Mouse (Mus musculus) heart, embryonic 11.5 days (tissue): ENCODE results near the gene Psrc1. TPM values are rescaled to one million over a fixed set of nuclear protein-coding genes. Genes with fewer than 3 reads are reported as not detected.
A peak's percentile ranks its signal among the peaks of the same experiment; 100 is the strongest.

ENCODE experiments used
- ATAC-seq: fragments of 200-750 bp; cut with Nextera tagmentation; replicated peaks from 2 replicates; pipeline ENCODE4 v1.8.0; 2017; ENCODE audit warnings: moderate library complexity; ENCODE audit not compliant: insufficient number of reproducible peaks, low FRiP score, low TSS enrichment
- H3K27ac ChIP-seq: fragments of 300-500 bp; sonication (generic); 2 replicates; pipeline ENCODE4 v1.5.1; 2014; ENCODE audit warnings: mild to moderate bottlenecking, low read depth, low read length
- H3K27me3 ChIP-seq: fragments of 300-500 bp; sonication (generic); 2 replicates; pipeline ENCODE4 v1.6.1; 2014; ENCODE audit warnings: mild to moderate bottlenecking, low read length, mixed read lengths; ENCODE audit not compliant: control insufficient read depth, insufficient read depth
- H3K36me3 ChIP-seq: fragments of 300-500 bp; sonication (generic); 2 replicates; pipeline ENCODE4 v1.6.1; 2014; ENCODE audit warnings: mild to moderate bottlenecking, low read length, moderate library complexity, mixed read lengths; ENCODE audit not compliant: control insufficient read depth, insufficient read depth
- H3K4me1 ChIP-seq: fragments of 300-500 bp; sonication (generic); 2 replicates; pipeline ENCODE4 v1.6.1; 2014; ENCODE audit warnings: low read length; ENCODE audit not compliant: control insufficient read depth, insufficient read depth
- H3K4me2 ChIP-seq: fragments of 300-500 bp; sonication (generic); 2 replicates; pipeline ENCODE4 v1.6.1; 2014; ENCODE audit warnings: mild to moderate bottlenecking, moderate library complexity
- H3K4me3 ChIP-seq: fragments of 300-500 bp; sonication (generic); 2 replicates; pipeline ENCODE4 v1.5.1; 2014; ENCODE audit warnings: low read depth, low read length
- H3K9ac ChIP-seq: fragments of 300-500 bp; sonication (generic); 2 replicates; pipeline ENCODE4 v1.6.1; 2014; ENCODE audit warnings: mild to moderate bottlenecking, low read depth, low read length, moderate library complexity
- H3K9me3 ChIP-seq: fragments of 300-500 bp; sonication (generic); replicated peaks from 2 replicates; pipeline ENCODE4 v1.6.1; 2016; ENCODE audit warnings: low read length; ENCODE audit not compliant: control insufficient read depth
- WGBS: fragments of 180-500 bp; shearing (Covaris S2); extraction: QIAGEN DNeasy Blood & Tissue Kit; methylation state at CpG from one replicate; pipeline ENCODE4 v1.1.7; 2014; ENCODE audit not compliant: insufficient replicate concordance; 5-methylcytosine and 5-hydroxymethylcytosine counted together
- polyA plus RNA-seq: library from polyadenylated mRNA; unstranded; fragments of >200 nt; fragmentation: Nextera tagmentation; extraction: Ambion mirVana; gene quantifications from 2 replicates; pipeline ENCODE4 v1.2.1, GENCODE M21; 2014

The Psrc1 gene
- polyA plus RNA-seq, 1 experiment from 2014 or later = 28.9 TPM

GRCm38 (mm10) chr3:108423006-108423405 lies 39.4 kb downstream of the Psrc1 start:
- no peak for ATAC-seq
- no peaks in the 10 kb centered on the region for H3K9me3 ChIP-seq
- H3K4me1 ChIP-seq = peaks cover 9% of the 10 kb centered on the region
- H3K4me3 ChIP-seq = no peak overlapping the region
- H3K36me3 ChIP-seq = peaks cover 16% of the 10 kb centered on the region
- H3K4me2 ChIP-seq = no peak overlapping the region
- WGBS = 28% methylated on average over 6 of the region's 6 CpGs
- H3K27ac ChIP-seq = no peak overlapping the region
- no peak overlapping the region for H3K9ac ChIP-seq
- H3K27me3 ChIP-seq = peaks cover 5% of the 10 kb centered on the region; the same call in 1 of the 2 replicates

- Histone ChIP-seq H3K9ac (peak overlapping the region; percentile 23; the same call in 1 of the 2 replicates), H3K27ac (no peak overlapping the region), H3K4me2 (peak overlapping the region; percentile 55), H3K4me3 (no peak overlapping the region), H3K9me3 (no peaks in the 10 kb centered on the region), H3K4me1 (peaks cover 9% of the 10 kb centered on the region), H3K36me3 (peaks cover 23% of the 10 kb centered on the region), H3K27me3 (0 out of 2 replicates have a peak, but pooled peaks cover 3% of the 10 kb centered on the region)
- peak; percentile 55; the same call in 1 of the 2 replicates for ATAC-seq
- 21% methylated on average over 11 of the region's 11 CpGs for WGBS
Measured at GRCm38 (mm10) chr3:108423844-108424801, 40.5 kb downstream of the Psrc1 start.

- Histone ChIP-seq H3K27me3 (no peaks in the 10 kb centered on the region), H3K9me3 (no peaks in the 10 kb centered on the region), H3K36me3 (peaks cover 23% of the 10 kb centered on the region), H3K9ac (no peak overlapping the region), H3K4me1 (peaks cover 9% of the 10 kb centered on the region), H3K4me3 (no peak overlapping the region), H3K4me2 (no peak overlapping the region), H3K27ac (no peak overlapping the region)
- no peak for ATAC-seq
- WGBS = 82% methylated on average over 7 of the region's 7 CpGs
Measured at GRCm38 (mm10) chr3:108424944-108425623, 41.4 kb downstream of the Psrc1 start.

GRCm38 (mm10) chr3:108425624-108426018 lies 42.0 kb downstream of the Psrc1 start:
- no peak overlapping the region for H3K4me2 ChIP-seq
- no peak overlapping the region for H3K27ac ChIP-seq
- ATAC-seq = no peak
- H3K4me3 ChIP-seq = no peak overlapping the region
- WGBS = 85% methylated on average over 6 of the region's 6 CpGs
- no peak overlapping the region for H3K9ac ChIP-seq
- H3K9me3 ChIP-seq = no peaks in the 10 kb centered on the region
- H3K27me3 ChIP-seq = no peaks in the 10 kb centered on the region
- H3K4me1 ChIP-seq = peaks cover 9% of the 10 kb centered on the region
- peaks cover 23% of the 10 kb centered on the region for H3K36me3 ChIP-seq

GRCm38 (mm10) chr3:108432542-108433187 lies 49.0 kb downstream of the Psrc1 start:
- no peaks in the 10 kb centered on the region for H3K4me1 ChIP-seq
- H3K4me3 ChIP-seq = no peak overlapping the region
- H3K4me2 ChIP-seq = no peak overlapping the region
- H3K36me3 ChIP-seq = peaks cover 36% of the 10 kb centered on the region
- no peak overlapping the region for H3K9ac ChIP-seq
- ATAC-seq = no peak
- no peak overlapping the region for H3K27ac ChIP-seq
- 90% methylated on average over 13 of the region's 13 CpGs for WGBS
- H3K27me3 ChIP-seq = no peaks in the 10 kb centered on the region
- no peaks in the 10 kb centered on the region for H3K9me3 ChIP-seq

GRCm38 (mm10) chr3:108433188-108433880 lies 49.7 kb downstream of the Psrc1 start:
- H3K36me3 ChIP-seq = peaks cover 33% of the 10 kb centered on the region

GRCm38 (mm10) chr3:108433881-108434495 lies 50.3 kb downstream of the Psrc1 start:
- Histone ChIP-seq H3K27ac (no peak overlapping the region), H3K9ac (no peak overlapping the region), H3K4me1 (no peaks in the 10 kb centered on the region), H3K4me2 (no peak overlapping the region), H3K9me3 (no peaks in the 10 kb centered on the region), H3K27me3 (no peaks in the 10 kb centered on the region), H3K4me3 (no peak overlapping the region), H3K36me3 (peaks cover 29% of the 10 kb centered on the region)
- ATAC-seq = no peak
- 57% methylated on average over 19 of the region's 19 CpGs for WGBS

More at GRCm38 (mm10) chr3:108433188-108433880, 49.7 kb downstream of the Psrc1 start:
- Histone ChIP-seq H3K4me3 (no peak overlapping the region), H3K4me1 (no peaks in the 10 kb centered on the region), H3K9ac (no peak overlapping the region), H3K27ac (no peak overlapping the region), H3K9me3 (no peaks in the 10 kb centered on the region), H3K27me3 (no peaks in the 10 kb centered on the region), H3K4me2 (no peak overlapping the region)
- ATAC-seq = no peak
- WGBS = 51% methylated on average over 18 of the region's 18 CpGs
